Mouse (Mus musculus): ENCODE data around the gene Rcc2.

Rcc2 gene

GRCm38 (mm10) chr4:140684881-140685303 lies 15.4 kb upstream of the Rcc2 start:
- DNase-seq (ENCODE audit: low spot score in 2 of 2), result no peak

GRCm38 (mm10) chr4:140688044-140688825 lies 12.1 kb upstream of the Rcc2 start:
- DNase-seq (ENCODE audit: low spot score in 2 of 2), result no peak

GRCm38 (mm10) chr4:140688826-140689425 lies 11.4 kb upstream of the Rcc2 start:
- no peak for DNase-seq (ENCODE audit: low spot score in 2 of 2)

GRCm38 (mm10) chr4:140689873-140690655 lies 10.3 kb upstream of the Rcc2 start:
- DNase-seq (ENCODE audit: low spot score in 2 of 2), result no peak

- DNase-seq (ENCODE audit: low spot score in 2 of 2), result no peak
Measured at GRCm38 (mm10) chr4:140691481-140691880, 8.9 kb upstream of the Rcc2 start.

GRCm38 (mm10) chr4:140693513-140693912 lies 6.8 kb upstream of the Rcc2 start:
- DNase-seq (ENCODE audit: low spot score in 2 of 2), result no peak

GRCm38 (mm10) chr4:140694551-140695060 lies 5.7 kb upstream of the Rcc2 start:
- DNase-seq (ENCODE audit: low spot score in 2 of 2), result no peak

GRCm38 (mm10) chr4:140695146-140695545 lies 5.2 kb upstream of the Rcc2 start:
- DNase-seq (ENCODE audit: low spot score in 2 of 2), result no peak

GRCm38 (mm10) chr4:140695675-140696585 lies 4.4 kb upstream of the Rcc2 start:
- DNase-seq (ENCODE audit: low spot score in 2 of 2), result no peak

- DNase-seq (ENCODE audit: low spot score in 2 of 2), result peak; percentile 80 to 82
Measured at GRCm38 (mm10) chr4:140699441-140700127, 757 bp upstream of the Rcc2 start.

- peak; percentile 78 to 83 for DNase-seq (ENCODE audit: low spot score in 2 of 2)
Measured at GRCm38 (mm10) chr4:140701049-140701715, 841 bp downstream of the Rcc2 start.

GRCm38 (mm10) chr4:140701716-140702561 lies 1.6 kb downstream of the Rcc2 start:
- no peak for DNase-seq (ENCODE audit: low spot score in 2 of 2)

GRCm38 (mm10) chr4:140702611-140703327 lies 2.4 kb downstream of the Rcc2 start:
- DNase-seq (ENCODE audit: low spot score in 2 of 2), result peak; percentile 85 to 89

GRCm38 (mm10) chr4:140703636-140704035 lies 3.3 kb downstream of the Rcc2 start:
- DNase-seq (ENCODE audit: low spot score in 2 of 2), result no peak

- no peak for DNase-seq (ENCODE audit: low spot score in 2 of 2)
Measured at GRCm38 (mm10) chr4:140704166-140704565, 3.8 kb downstream of the Rcc2 start.

- DNase-seq (ENCODE audit: low spot score in 2 of 2), result no peak
Measured at GRCm38 (mm10) chr4:140707615-140708014, 7.3 kb downstream of the Rcc2 start.

- DNase-seq (ENCODE audit: low spot score in 2 of 2), result no peak
Measured at GRCm38 (mm10) chr4:140708297-140708927, 8.1 kb downstream of the Rcc2 start.

- no peak for DNase-seq (ENCODE audit: low spot score in 2 of 2)
Measured at GRCm38 (mm10) chr4:140709111-140709510, 8.8 kb downstream of the Rcc2 start.
